Mouse (Mus musculus) intestine, postnatal 0 days (tissue): ENCODE data around the gene Arhgef17. TPM values are rescaled to one million over a fixed set of nuclear protein-coding genes. Genes with fewer than 3 reads are reported as not detected.

Source experiments
- ATAC-seq: fragments of 200-750 bp; cut with Nextera tagmentation; 2 replicates; pipeline ENCODE4 v1.8.0; 2017; ENCODE audit warnings: mild to moderate bottlenecking, moderate TSS enrichment, moderate library complexity
- H3K27ac ChIP-seq: fragments of 300-500 bp; sonication (generic); 2 replicates; pipeline ENCODE4 v1.5.1; 2014; ENCODE audit warnings: mild to moderate bottlenecking, low read depth, low read length, moderate library complexity
- H3K27me3 ChIP-seq: fragments of 300-500 bp; sonication (generic); replicated peaks from 2 replicates; pipeline ENCODE4 v1.6.1; 2014; ENCODE audit warnings: low read length, mixed read lengths; ENCODE audit not compliant: control insufficient read depth, insufficient read depth
- H3K36me3 ChIP-seq: fragments of 300-500 bp; sonication (generic); 2 replicates; pipeline ENCODE4 v1.6.1; 2014; ENCODE audit warnings: mild to moderate bottlenecking, moderate library complexity; ENCODE audit not compliant: control insufficient read depth, insufficient read depth
- H3K4me1 ChIP-seq: fragments of 300-500 bp; sonication (generic); replicated peaks from 2 replicates; pipeline ENCODE4 v1.6.1; 2014; ENCODE audit warnings: antibody characterized with exemption, low read length, mixed read lengths; ENCODE audit not compliant: control insufficient read depth, insufficient read depth
- H3K4me2 ChIP-seq: fragments of 300-500 bp; sonication (generic); replicated peaks from 2 replicates; pipeline ENCODE4 v1.6.1; 2014; ENCODE audit warnings: low read depth, mild to moderate bottlenecking, moderate library complexity
- H3K4me3 ChIP-seq: fragments of 300-500 bp; sonication (generic); 2 replicates; pipeline ENCODE4 v1.5.1; 2014; ENCODE audit warnings: low read depth, low read length
- H3K9ac ChIP-seq: fragments of 300-500 bp; sonication (generic); 2 replicates; pipeline ENCODE4 v1.6.1; 2014; ENCODE audit warnings: mild to moderate bottlenecking, low read depth, low read length
- H3K9me3 ChIP-seq: fragments of 300-500 bp; sonication (generic); 2 replicates; pipeline ENCODE4 v1.6.1; 2016; ENCODE audit warnings: mixed run types; ENCODE audit not compliant: control insufficient read depth
- CTCF ChIP-seq: sonication (generic); IDR thresholded peaks from 2 replicates; pipeline ENCODE4 v1.5.1; 2016; ENCODE audit warnings: low read depth, mild to moderate bottlenecking, control low read depth, antibody characterized with exemption, moderate library complexity
- WGBS: fragments of 180-500 bp; shearing (Covaris S2); extraction: QIAGEN DNeasy Blood & Tissue Kit; methylation state at CpG from one replicate; pipeline ENCODE4 v1.1.7; 2014; 5-methylcytosine and 5-hydroxymethylcytosine counted together
- polyA plus RNA-seq: library from polyadenylated mRNA; unstranded; fragments of >200 nt; fragmentation: Nextera tagmentation; extraction: Ambion mirVana; gene quantifications from 2 replicates; pipeline ENCODE4 v1.2.1, GENCODE M21; 2015

The Arhgef17 gene
- polyA plus RNA-seq, 1 experiment from 2014 or later: 2.5 TPM

DNA sequence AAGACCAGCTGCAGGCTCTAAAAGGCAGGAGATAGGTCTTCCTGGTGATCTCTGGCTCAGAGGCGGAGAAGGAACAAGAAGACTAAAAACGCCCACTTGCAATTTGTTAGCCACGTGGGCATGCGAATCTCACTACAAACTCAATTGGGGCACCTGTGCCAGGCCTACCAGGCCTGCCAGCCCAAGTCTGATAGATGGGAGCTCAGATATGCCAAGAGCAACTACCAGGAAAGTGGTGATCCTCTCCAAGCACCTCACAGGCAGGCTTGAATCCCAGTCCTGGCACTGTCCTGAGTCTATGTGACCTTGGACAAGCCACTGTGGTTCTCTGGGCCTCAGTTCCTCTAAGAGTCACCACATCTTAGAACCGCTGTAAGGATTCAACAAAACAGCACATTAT, 70.7 kb downstream of the Arhgef17 start:
- Histone ChIP-seq H3K27ac (no peak overlapping the region), H3K9ac (no peak overlapping the region), H3K27me3 (no peaks in the 10 kb centered on the region), H3K4me1 (no peaks in the 10 kb centered on the region), H3K4me3 (no peak overlapping the region), H3K36me3 (no peaks in the 10 kb centered on the region), H3K4me2 (no peak overlapping the region), H3K9me3 (no peaks in the 10 kb centered on the region)
- no peak for ATAC-seq
- 83% methylated on average over 5 of the region's 5 CpGs for WGBS
- TF ChIP-seq CTCF: no peak

DNA sequence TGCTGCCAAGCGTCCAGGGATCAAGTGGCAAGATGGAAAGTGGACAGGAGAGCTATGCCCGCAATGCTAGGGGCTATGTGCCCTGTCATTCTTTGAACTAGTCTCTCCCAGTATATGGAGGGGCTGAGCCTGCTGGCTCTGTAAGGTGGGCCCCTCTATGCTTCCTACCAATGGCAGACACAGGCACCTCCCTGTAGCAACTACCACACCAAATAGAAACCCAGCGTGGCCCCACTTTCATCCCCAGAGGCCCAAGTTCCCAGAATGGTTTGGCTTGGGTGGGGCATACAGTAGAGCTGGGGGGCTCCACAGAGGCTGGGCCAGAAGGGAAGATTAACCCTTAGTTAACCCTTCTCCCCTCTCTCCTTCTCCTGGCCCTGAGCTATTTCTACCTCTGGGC, 71.5 kb downstream of the Arhgef17 start:
- Histone ChIP-seq H3K9ac (no peak overlapping the region), H3K27me3 (no peaks in the 10 kb centered on the region), H3K4me1 (no peaks in the 10 kb centered on the region), H3K4me2 (no peak overlapping the region), H3K4me3 (no peak overlapping the region), H3K27ac (no peak overlapping the region), H3K9me3 (no peaks in the 10 kb centered on the region), H3K36me3 (no peaks in the 10 kb centered on the region)
- no peak for ATAC-seq
- WGBS: 87% methylated on average over 3 of the region's 3 CpGs
- no peak for TF ChIP-seq CTCF

DNA sequence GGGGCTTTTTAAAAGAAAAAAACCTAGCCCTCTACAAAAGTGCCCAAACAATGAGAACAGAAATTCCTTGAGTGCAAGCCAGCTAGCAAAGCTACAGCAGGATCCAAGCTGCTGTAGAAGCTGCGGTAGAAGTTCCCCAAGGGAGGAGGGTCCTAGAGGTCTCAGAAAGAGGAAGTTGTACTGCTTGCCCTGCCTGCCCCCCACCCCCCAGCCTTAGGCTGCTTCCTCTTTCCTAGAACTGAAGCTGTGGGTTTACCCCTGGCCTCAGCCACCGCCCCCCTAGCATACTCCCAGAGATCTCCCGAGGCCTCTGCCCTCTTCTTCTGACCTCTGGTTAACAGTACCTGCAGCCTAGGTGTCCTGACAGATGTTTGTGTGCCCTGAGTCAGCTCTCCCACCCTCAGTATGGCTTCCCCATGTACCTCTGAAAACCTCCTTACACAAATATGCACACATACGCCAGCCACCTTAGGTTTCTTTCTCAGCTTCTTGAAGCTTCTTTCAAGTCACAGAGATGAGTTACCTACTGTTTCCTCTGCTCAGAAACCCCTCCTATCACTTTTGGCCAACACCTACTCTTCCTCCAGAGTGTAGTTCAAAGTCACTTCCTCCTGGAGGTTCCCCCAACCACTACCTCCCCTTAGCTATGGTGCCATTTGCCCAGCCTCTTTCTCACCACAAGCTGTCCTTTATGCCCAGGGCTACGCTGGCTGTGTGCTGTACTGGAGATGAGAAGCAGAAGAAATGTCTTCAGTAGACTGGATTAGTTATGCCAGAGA, 75.9 kb downstream of the Arhgef17 start:
- Histone ChIP-seq H3K9ac (no peak overlapping the region), H3K9me3 (no peaks in the 10 kb centered on the region), H3K36me3 (no peaks in the 10 kb centered on the region), H3K4me3 (no peak overlapping the region), H3K27ac (peak overlapping the region; percentile 16; the same call in 1 of the 2 replicates), H3K27me3 (no peaks in the 10 kb centered on the region), H3K4me1 (no peaks in the 10 kb centered on the region), H3K4me2 (no peak overlapping the region)
- WGBS: 58% methylated on average over 5 of the region's 5 CpGs
- no peak for TF ChIP-seq CTCF
- ATAC-seq: no peak

DNA sequence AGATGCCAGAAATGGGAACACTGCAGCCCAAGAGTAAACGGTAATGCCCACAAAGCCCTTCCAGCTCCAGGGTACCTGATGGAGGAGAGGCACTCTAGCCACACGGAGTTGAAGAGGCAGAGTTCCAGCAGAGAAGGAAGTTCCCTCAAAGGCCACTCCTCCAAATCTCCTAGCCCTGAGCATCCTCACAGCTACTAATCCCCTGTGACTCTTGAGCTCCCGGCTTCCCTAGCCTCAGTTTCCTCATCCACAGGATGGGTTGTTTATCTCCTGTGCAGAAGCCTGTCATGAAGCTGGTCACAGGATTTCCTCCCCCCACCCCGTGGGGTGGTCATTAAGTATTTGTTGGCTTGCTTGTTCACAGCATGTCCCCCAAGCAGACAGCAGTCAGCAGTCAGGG, 76.6 kb downstream of the Arhgef17 start:
- H3K4me3 ChIP-seq: no peak overlapping the region
- no peak for ATAC-seq
- WGBS: 57% methylated on average over 4 of the region's 4 CpGs
- H3K9ac ChIP-seq: no peak overlapping the region
- H3K27ac ChIP-seq: no peak overlapping the region
- TF ChIP-seq CTCF: no peak
- H3K27me3 ChIP-seq: no peaks in the 10 kb centered on the region
- no peaks in the 10 kb centered on the region for H3K4me1 ChIP-seq
- H3K36me3 ChIP-seq: no peaks in the 10 kb centered on the region
- no peaks in the 10 kb centered on the region for H3K9me3 ChIP-seq
- no peak overlapping the region for H3K4me2 ChIP-seq

DNA sequence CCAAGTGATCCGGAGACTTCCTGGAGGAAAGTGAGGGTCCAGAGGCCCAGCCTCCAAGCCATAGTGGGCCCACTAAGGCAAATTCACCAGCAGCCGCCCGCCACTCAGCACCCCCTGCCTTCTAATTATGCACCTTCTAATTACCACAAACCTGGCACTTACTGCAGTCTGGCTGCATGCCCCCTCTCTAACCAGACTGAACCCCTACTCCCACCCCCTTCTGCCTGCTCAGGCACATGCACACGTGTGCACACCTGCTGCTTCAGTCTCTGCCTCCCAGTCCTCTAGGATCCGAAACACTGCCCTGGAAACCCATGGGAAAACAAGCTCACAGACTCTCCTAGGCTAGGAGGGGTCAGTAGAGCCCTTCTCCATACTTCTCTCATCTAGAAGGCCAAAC, 77.0 kb downstream of the Arhgef17 start:
- no peak for TF ChIP-seq CTCF
- ATAC-seq: no peak
- no peaks in the 10 kb centered on the region for H3K9me3 ChIP-seq
- H3K4me3 ChIP-seq: no peak overlapping the region
- no peaks in the 10 kb centered on the region for H3K27me3 ChIP-seq
- H3K4me2 ChIP-seq: no peak overlapping the region
- H3K36me3 ChIP-seq: no peaks in the 10 kb centered on the region
- H3K9ac ChIP-seq: no peak overlapping the region
- no peaks in the 10 kb centered on the region for H3K4me1 ChIP-seq
- 86% methylated on average over 5 of the region's 5 CpGs for WGBS
- no peak overlapping the region for H3K27ac ChIP-seq

DNA sequence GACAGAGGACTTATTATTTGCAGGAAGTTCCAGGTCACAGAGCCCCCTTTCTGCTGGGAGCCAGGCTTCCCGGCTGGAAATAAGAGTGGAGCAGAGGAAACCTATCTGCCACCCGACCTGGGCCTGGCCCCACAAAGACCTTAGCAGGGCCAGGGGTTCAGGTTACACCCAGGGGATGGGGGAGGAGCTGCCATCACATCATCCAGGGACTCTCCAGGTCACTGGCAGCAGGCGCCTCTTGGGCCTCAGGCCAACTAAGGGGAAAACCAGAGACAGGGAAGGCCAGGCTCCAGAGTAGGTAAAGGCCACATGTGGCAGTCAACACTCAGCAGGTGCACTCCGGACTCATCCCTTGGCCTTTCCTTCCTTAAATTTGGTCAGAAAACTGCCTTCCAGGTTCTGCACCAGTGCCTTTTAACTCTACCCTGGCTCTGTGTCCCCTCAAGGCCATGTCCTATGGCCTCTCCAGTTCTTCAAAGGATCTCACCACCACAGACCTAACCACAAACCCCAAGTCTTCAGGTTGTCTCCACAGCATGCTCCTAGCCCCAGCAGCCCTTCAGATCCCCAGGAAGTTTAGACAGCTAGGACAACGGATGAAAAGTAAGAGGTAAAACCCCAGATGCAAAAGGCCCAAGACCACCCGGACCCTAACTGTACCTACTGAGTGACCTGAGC, 77.6 kb downstream of the Arhgef17 start:
- no peak for TF ChIP-seq CTCF
- Histone ChIP-seq H3K27ac (no peak overlapping the region), H3K27me3 (no peaks in the 10 kb centered on the region), H3K9me3 (no peaks in the 10 kb centered on the region), H3K36me3 (no peaks in the 10 kb centered on the region; the same call in 1 of the 2 replicates), H3K4me1 (no peaks in the 10 kb centered on the region), H3K4me2 (no peak overlapping the region), H3K4me3 (no peak overlapping the region), H3K9ac (no peak overlapping the region)
- no peak for ATAC-seq
- WGBS: 59% methylated on average over 6 of the region's 6 CpGs
